Mouse (Mus musculus): Measurements from ENCODE around the gene Fos.

Gene Fos

DNA sequence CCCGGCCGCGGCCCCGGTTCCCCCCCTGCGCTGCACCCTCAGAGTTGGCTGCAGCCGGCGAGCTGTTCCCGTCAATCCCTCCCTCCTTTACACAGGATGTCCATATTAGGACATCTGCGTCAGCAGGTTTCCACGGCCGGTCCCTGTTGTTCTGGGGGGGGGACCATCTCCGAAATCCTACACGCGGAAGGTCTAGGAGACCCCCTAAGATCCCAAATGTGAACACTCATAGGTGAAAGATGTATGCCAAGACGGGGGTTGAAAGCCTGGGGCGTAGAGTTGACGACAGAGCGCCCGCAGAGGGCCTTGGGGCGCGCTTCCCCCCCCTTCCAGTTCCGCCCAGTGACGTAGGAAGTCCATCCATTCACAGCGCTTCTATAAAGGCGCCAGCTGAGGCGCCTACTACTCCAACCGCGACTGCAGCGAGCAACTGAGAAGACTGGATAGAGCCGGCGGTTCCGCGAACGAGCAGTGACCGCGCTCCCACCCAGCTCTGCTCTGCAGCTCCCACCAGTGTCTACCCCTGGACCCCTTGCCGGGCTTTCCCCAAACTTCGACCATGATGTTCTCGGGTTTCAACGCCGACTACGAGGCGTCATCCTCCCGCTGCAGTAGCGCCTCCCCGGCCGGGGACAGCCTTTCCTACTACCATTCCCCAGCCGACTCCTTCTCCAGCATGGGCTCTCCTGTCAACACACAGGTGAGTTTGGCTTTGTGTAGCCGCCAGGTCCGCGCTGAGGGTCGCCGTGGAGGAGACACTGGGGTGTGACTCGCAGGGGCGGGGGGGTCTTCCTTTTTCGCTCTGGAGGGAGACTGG is at the start of gene Fos:
Gene Fos (plus strand): TSS at position 410 of the 817 bp plus-strand sequence.
- peak; percentile 89 for DNase-seq (ENCODE audit: low spot score in 2 of 2)

DNA sequence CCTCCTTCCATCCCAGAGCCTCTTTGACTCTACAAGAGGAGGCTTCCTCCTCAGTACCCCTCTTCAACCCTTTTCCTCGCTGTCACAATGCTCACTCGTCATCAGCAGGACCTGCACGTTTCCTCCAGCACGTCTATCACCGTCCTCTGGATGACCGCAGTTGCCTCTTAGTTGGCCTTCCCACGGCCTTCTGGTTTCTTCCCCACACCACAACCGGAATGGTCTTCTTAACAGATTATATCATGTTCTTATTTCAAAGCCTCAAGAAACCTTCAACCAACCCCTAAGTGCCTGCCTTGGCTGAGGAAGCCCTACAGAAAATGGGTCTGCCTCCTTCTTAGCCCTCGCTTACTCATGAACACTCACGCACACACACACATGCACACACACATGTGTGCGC is 48.0 kb upstream of the Fos start:
- no peak for DNase-seq (ENCODE audit: low spot score in 2 of 2)

DNA sequence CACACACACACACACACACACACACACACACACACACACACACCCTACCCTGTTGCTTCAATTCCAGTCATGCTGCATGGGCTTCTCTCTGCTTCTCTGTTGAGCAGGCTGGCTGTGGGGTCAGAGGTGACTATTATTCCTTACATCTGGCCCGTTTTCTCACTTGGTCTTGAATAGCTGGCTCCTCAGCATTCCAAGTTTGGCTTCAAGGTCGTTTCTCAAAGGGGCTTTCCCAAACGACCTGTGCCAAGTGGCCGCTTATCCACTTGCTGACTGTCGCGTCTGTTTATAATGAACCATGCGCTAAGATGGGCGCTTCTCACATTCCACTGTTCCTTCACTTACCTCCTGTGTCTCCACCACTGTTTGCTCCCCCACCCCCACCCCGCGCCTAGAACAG is 47.6 kb upstream of the Fos start:
- no peak for DNase-seq (ENCODE audit: low spot score in 2 of 2)

DNA sequence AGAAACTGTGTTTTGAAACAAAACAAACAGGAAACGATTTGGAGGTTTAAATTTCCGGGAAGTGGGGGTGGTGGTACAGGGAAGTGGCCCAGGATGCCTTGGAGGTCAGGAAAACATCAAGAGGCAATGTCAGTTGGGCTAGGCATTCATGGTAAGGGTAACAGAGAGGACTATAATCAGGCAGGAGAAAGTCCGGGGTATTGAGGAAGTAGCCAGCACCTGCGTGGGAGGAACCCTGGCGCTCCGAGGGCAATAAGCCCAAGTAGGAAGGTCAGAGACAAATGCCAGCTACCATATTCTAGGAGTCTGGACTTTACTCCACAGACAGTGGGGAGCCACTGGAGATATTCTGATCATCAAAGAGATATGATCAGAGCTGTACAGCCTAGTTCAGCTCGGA is 45.9 kb upstream of the Fos start:
- DNase-seq (ENCODE audit: low spot score in 2 of 2), result no peak

DNA sequence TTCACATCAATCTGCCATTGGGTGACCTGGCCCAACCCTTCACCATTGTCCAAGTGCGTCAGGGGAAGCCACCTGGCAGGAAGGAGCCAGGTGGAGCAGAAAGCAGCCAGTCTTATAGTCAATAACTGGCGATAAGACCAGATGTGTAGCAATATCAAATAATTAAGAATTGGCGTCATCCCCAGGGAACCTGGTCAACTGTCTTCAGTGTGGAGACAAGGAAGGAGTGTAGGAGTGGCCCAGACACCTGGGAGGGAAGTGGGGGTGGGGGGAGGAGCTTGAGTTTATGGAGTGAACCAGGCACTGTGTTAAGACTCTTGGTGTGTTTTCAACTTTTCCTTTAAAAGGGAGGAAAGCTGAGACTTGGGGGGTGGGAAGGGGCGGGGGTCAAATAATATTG is 43.7 kb upstream of the Fos start:
- no peak for DNase-seq (ENCODE audit: low spot score in 2 of 2)

DNA sequence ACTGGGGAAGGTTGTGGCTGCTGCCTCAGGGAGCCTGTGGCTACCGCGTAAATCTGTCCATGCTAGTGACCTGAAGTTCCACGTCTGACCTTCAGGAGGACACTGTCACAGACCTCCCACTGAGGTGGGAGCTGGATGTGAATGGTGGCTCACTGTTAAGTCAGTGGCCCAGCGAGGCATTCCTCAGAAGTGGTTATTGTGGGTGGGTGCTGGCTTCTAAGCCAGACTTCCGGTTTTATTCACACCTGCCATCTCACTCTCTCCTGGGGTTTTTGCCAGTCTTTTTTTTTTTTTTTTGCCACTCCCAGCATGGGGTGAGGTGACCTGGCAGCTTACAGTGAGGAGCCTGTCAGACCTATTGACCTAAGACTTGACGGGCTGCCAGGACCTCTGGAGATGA is 43.3 kb upstream of the Fos start:
- DNase-seq (ENCODE audit: low spot score in 2 of 2), result no peak

DNA sequence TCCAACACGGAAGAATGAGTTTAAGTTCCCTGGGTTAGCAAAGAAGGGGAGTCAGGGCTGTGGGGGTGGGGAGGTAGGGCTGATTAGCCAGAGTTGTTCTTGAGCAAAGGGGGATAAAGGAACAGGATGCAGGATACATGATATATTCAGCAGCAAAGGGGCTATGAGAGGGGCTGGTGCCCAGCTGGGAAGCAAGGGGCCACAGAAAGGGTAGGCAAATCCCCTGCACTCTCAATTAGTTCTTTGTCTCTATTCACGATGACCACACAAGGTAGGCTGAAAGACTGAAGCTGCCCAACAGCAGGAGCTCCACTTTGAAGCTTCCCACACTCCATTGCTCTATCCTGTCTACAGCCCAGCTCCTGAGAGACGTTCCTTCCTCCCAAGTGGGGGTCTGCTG is 39.8 kb upstream of the Fos start:
- no peak for DNase-seq (ENCODE audit: low spot score in 2 of 2)

DNA sequence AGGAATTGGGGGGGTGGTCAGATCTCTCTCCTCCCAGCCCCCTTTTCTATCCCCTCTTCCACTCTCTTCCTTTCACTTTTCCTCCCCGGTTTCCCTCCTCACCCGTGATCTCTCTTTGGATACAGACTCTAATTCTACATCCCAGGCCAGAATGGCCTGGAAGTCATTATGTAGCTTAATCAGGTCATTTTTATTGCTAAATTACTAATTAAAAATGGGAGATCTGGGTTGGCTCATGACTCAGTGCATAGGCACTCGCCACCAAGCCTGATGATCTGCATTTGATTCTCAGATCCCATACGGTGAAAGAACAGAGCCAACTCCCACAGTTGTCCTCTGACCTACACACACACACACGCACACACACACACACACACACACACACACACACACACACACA is 39.2 kb upstream of the Fos start:
- no peak for DNase-seq (ENCODE audit: low spot score in 2 of 2)

DNA sequence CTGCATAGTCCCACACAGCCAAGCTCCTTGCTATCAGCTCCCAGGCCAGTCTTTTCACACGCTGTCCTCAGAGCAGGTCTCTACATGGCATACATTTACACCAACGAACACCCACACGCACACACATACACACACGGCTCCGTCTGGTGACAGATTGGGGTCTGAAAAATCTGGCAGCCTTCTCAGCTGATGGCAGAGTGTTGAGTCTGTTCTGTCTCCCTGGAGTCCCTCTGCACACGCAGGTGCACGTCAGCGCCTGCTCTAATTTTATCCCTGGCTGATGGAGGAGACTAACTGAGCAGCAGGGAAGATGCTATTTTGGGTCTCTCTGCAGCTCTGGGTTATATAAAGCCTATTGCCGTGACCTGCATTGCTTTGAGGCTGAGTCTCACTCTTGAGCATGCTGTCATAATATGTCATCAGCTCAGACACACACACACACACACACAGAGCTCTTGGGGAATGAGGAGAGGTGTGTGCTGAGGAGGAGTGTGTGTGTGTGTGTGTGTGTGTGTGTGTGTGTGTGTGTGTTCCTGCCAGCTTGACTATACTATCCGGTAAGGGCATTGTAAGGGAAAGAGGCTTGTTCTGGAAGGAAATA is 37.6 kb upstream of the Fos start:
- no peak for DNase-seq (ENCODE audit: low spot score in 2 of 2)

DNA sequence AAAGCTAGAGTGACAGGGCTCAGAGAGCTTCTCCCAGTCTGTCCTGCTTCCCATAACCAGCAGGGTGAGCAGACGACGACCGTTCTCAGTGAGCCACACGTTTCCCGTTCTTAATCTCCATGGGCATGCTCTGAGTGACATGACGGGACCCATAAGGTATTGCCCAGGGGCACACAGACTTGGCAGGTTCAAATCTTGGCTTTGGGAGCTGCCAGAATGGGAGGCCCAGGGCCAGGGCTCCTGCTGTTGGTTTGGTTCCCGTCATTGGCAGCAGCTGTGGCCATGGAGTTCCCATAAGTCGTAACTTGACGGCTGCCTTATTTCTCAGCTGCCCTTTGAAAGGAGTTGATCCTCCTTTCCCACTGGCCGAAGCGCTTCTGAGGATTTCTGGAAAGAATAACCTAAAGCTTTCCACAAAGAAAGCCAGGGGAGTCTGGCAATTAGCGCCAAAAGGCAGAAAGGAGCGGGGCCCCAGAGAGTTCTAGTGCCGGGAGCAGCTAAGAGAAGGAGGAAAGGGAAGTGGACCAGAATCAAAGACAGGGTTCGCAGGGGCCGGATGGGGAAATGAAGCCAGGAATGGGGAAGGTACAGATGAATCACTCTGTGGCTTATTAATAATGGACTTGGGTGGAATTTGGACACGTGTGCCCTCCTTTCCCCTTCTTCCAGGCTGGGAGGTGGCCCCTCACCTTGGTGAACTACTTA is 36.4 kb upstream of the Fos start:
- peak in 1 of 2 experiments; percentile 37 for DNase-seq (ENCODE audit: low spot score in 2 of 2)

DNA sequence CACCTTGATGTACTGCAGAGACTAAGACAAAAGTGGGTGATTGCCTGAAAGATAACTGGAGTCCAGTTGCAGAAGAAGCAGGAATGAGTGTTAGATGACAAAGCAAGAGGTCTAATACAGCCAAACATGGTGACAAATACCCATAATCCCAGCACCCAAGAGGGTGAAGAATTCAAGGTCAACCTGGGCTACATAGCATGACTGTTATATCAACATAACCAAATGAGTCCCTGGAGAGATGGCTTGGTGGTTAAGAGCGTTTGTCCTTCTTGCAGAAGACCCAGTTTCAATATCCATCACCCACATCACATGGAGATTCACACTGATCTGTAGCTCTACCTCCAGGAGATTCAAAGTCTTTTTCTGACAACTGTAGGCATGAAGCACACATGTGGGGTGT is 30.2 kb upstream of the Fos start:
- no peak for DNase-seq (ENCODE audit: low spot score in 2 of 2)

DNA sequence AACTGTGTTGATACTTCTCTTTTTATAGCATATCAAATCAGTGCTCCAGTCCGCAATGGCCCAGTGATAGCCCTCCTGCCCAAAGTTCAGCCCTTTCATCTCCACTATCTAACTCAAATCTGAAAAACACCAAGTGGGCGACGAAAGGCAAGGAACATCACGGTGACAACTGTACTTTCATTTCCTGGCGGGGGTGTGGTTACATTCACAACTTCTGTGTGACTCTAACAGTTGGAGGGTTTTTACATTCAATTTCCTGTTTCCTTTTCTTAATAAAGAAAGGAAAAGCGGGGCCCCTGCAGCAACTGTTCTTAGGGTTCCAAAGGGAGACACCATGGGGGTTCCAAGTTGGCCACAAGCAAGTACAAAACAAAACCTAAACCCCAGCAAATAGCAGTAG is 29.0 kb upstream of the Fos start:
- DNase-seq (ENCODE audit: low spot score in 2 of 2), result no peak

DNA sequence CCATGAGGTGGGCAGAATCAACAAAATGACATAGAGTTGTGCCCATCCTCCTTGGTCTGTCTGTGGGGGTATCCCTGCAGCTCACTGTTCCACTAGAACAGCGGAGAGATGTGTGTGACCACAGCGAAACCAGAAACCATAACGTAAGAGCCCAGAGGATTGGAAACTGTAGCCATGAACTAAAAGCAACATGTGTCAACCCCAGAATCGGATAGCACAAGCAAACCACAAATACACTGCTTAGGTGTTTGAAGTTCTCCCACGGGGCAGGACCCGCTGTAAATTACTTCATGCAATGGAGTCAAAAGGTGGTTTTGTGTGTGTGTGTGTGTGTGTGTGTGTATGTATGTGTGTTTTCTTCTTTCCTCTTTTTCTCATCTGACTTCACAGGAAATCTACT is 26.7 kb upstream of the Fos start:
- DNase-seq (ENCODE audit: low spot score in 2 of 2), result no peak

DNA sequence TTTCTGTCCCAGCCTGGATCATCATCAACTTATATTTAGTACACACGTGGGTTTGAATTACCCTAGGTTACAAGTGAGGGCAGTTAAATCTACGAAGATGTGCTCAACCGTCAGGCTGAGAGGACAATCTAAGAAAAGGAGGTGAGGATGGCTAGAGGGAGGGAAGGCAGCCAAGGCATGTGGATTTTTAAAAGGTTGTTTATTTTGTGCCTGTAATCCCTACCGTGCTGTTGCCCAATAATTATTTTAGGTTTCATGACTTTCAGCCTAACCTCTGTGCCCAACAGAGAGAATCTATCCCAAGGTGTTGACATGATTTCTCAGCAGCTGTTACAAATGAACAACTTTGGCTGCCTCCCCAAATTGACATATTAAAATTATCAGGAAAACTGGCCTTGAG is 26.2 kb upstream of the Fos start:
- DNase-seq (ENCODE audit: low spot score in 2 of 2), result no peak

DNA sequence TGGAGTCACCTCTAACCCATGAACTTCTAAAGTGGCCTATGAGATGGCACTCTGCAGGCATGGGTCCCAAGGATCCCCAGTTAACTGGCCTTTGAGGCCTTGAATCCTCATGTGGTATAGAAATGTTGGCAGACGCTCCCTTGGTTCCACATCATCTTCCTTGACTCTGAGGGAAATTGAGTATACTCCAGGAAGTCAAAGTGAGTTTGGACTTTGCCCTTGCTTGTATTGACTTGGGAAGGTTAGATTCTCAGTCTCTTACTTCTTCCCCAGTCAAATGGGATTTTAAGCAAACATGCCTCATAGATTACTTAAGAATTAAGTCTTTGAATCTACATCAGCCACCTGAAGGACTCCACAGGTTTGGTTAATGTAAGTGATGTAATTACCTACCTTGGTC is 24.2 kb upstream of the Fos start:
- DNase-seq (ENCODE audit: low spot score in 2 of 2), result no peak

DNA sequence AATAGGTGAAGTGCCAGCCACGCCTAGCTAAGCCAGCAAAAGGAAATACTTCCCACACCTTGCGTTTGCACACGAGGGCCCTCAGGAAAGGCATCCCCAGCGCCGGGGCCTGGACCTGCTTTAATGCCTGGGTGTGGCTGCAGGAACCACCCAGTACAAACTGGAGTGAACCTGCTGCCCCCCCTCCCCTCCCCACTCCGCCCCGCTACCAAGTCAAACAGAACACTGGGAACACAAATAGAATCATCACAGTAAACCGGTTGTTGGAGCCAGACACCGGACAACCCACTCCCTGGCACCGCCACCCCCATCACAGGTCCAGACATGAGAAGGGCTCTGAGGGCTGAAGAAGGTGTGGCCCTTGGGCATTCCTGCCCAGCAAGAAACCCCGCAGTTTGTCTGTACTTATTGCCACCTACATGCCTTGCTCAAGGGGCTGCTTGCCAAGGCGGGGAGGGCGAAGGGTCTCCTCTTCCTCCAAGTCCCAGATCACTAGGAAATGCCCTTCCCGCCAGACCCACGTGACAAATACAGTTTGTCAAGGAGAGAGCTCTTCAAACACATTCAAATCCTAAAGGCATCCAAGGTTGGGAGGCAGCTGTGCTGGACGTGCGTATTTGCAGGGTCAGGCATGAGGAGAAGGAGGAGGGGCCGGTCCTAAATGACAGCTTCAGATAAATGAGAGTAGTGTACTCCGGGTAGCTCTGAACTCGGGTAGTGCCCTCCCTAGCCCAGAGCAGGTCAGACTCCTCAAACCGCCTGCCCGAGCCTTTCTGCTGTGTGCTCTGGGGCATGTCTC is 21.8 kb upstream of the Fos start:
- peak; percentile 74 to 83 for DNase-seq (ENCODE audit: low spot score in 2 of 2)

DNA sequence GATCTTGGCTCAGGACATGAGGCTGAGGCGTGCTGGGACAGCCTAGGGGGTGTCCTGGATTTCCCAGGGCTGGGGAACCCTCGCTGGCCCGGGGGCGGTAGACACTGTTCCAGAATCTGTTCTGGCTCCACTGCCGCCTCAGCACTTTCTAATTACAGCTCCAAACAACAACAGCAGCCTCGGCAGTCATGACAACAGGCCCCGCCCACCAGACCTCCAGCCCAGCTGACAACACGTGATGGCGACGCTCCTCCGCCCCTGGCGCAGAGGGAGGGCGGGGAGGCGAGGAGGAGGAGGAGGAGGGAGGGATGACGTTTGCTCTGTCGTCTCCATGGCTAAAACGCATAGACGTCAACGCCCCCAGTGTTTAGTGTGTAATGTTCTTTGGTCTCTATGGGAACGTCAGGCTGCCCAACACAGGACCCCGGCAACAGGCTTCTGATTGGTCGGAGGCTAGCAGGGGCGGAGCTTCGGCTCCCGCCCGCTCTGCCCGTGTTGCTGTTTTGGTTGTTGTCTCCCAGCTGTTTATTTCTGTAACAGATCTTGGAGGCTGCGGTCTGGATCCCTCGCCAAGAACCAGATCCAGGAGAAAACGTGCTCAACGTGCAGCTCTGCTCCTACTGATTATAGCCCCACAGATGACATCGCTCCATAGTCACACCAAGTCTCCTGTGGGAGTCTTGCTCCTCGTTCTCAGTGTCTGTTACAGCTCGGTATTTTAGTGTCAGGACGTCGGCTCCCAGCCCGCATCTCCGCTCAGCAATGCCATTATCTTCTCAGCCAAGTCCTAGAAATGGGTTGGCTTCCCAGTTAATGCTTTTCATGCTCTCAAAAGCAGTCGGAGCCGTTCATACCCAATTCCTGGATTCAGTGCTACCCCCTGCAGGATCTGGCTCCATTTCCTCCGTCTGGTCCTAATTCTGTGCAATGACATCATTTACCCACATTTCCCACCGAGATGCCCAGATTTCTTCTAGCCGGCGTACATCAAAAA is 18.3 kb upstream of the Fos start:
- peak; percentile 95 to 97 for DNase-seq (ENCODE audit: low spot score in 2 of 2)

DNA sequence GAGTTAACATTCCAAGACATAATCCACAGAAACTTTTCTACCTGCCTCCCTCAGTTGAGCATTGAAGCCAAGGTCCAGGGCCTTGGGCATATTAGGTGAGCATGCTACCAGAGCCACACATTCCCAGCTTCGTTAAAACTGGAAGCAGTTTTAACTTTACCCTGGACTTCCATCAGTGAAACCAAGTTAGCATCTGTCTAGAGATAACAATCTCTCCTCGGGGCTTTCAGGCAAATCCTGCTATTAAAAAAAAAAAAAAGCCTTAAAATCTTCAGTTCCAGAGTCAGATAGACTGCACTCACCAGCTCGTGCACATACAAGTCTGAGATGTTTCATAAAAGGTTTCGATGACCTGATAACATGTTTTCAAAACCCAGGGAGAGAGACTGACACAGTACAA is 17.4 kb upstream of the Fos start:
- no peak for DNase-seq (ENCODE audit: low spot score in 2 of 2)

DNA sequence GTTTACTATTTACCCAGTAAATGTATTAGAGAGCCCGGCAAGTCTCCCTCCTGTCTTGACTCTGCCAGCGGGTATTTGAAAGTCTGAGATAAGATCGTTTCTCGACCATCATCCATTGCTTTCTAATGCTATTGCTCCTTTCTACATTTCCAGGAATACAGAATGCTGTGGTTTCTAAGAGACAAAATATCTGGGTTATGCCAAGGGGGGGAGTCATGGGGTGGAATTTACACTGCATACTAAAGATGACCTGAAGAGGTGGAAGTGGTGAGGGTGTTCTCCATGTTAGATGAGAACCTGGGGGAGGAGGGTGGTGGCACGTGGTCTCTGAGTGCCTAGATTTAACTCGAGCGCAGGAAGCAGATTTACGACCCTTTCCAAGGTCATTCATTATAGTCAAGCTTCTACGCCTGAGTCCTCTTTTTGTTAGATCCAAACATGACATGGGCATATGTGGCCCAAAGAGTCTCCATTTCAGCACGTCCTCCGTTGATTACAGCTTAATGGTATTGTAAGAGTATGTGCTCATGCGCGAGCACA is 16.7 kb upstream of the Fos start:
- DNase-seq (ENCODE audit: low spot score in 2 of 2), result no peak

DNA sequence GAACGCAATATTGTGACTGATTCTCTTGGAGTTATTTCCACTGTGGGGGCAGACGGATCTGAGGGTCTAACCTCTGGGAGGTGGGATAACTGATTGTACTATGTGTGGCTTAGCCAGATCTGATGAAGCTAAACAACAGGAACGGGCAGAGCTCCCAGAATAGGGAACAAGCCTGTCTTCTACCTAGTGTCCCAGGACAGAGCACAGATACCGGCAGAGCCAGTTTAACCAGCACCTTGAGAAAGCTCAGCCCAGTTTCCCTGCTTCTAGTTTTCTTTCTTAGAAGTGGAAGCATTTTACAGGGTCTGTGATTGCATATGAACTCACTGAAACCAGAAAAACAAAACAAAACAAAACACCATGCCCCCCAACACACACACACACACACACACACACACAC is 13.9 kb upstream of the Fos start:
- DNase-seq (ENCODE audit: low spot score in 2 of 2), result no peak

All from urinary bladder, postnatal 36 days (tissue).